Mouse (Mus musculus) embryonic facial prominence, embryonic 11.5 days (tissue): ENCODE data around the gene Tgm3. TPM values are rescaled to one million over a fixed set of nuclear protein-coding genes. Genes with fewer than 3 reads are reported as not detected.

Experiments used
- microRNA-seq: library from miRNA; unstranded; fragments of <30 nt; microRNA quantifications from one replicate; pipeline ENCODE4, GENCODE M21; 2016; ENCODE audit warnings: borderline number of aligned reads
- polyA plus RNA-seq: library from polyadenylated mRNA; unstranded; fragments of >200 nt; fragmentation: Nextera tagmentation; extraction: Ambion mirVana; gene quantifications from 2 replicates; pipeline ENCODE4 v1.2.1, GENCODE M21; 2014

Gene Tgm3
- polyA plus RNA-seq, 1 experiment from 2014 or later = not detected

Small RNA genes within 50 kb of the gene (microRNA-seq; reads per million reads assigned to microRNA genes)
- gene Mir6339 = not detected

Other genes starting within 250 kb of the Tgm3 start
- 16.7 and 19.7 TPM in 2 replicates for gene Stk35, start 211.8 kb upstream of the Tgm3 start, polyA plus RNA-seq
- not detected in 2 replicates for gene Tgm6, start 100.1 kb downstream of the Tgm3 start, polyA plus RNA-seq
- gene Snrpb, start 167.1 kb downstream of the Tgm3 start, polyA plus RNA-seq = 756 and 782 TPM in 2 replicates
- not detected in 2 replicates for gene Tmc2, start 182.8 kb downstream of the Tgm3 start, polyA plus RNA-seq